Mouse (Mus musculus): ENCODE measurements at regions not wholly inside any gene's neighbourhood (a gene's known extent, or its start where the extent isn't known, plus 50 kb on each side); places are given as distances from the start of the nearest gene placed in this dataset.
"Not testable (repeated sequence)": the region's sequence is repeated elsewhere in the genome, so short reads cannot be mapped to it uniquely, and the experiment has no call there.

- peak; percentile 40 for DNase-seq
Measured at GRCm38 (mm10) chr17:69563165-69563564, 124.0 kb downstream of the Akain1 start.

GRCm38 (mm10) chr17:69571070-69571669 is 132.0 kb downstream of the Akain1 start:
- DNase-seq, result not testable (repeated sequence)

- DNase-seq, result no peak
Measured at GRCm38 (mm10) chr17:69590553-69590952, 151.4 kb downstream of the Akain1 start.

GRCm38 (mm10) chr17:69597773-69598295 is 158.7 kb downstream of the Akain1 start:
- DNase-seq, result no peak

GRCm38 (mm10) chr17:69598461-69598860 is 159.3 kb downstream of the Akain1 start:
- no peak for DNase-seq

GRCm38 (mm10) chr17:69603596-69603995 is 164.5 kb downstream of the Akain1 start:
- DNase-seq, result no peak

- no peak for DNase-seq
Measured at GRCm38 (mm10) chr17:69604698-69605097, 165.6 kb downstream of the Akain1 start.

- DNase-seq, result no peak
Measured at GRCm38 (mm10) chr17:69605458-69605857, 166.3 kb downstream of the Akain1 start.

GRCm38 (mm10) chr17:69631411-69631810 is 192.3 kb downstream of the Akain1 start:
- DNase-seq, result no peak

GRCm38 (mm10) chr17:69650496-69650895 is 211.4 kb downstream of the Akain1 start:
- DNase-seq, result not testable (repeated sequence)

- no peak for DNase-seq
Measured at GRCm38 (mm10) chr17:69654586-69654985, 215.5 kb downstream of the Akain1 start.

GRCm38 (mm10) chr17:69672530-69672929 is 233.4 kb downstream of the Akain1 start:
- DNase-seq, result no peak

- DNase-seq, result no peak
Measured at GRCm38 (mm10) chr17:69683091-69683490, 244.0 kb downstream of the Akain1 start.

- no peak for DNase-seq
Measured at GRCm38 (mm10) chr17:69685625-69686257, 246.6 kb downstream of the Akain1 start.

- no peak for DNase-seq
Measured at GRCm38 (mm10) chr17:69686383-69686782, 247.3 kb downstream of the Akain1 start.

GRCm38 (mm10) chr17:69695341-69695740 is 256.2 kb downstream of the Akain1 start:
- no peak for DNase-seq

GRCm38 (mm10) chr17:69727325-69727724 is 241.5 kb upstream of the Dlgap1 start:
- no peak for DNase-seq

GRCm38 (mm10) chr17:69732981-69733380 is 235.9 kb upstream of the Dlgap1 start:
- DNase-seq, result no peak

GRCm38 (mm10) chr17:69736379-69737096 is 232.3 kb upstream of the Dlgap1 start:
- DNase-seq, result no peak

GRCm38 (mm10) chr17:69769002-69769421 is 199.9 kb upstream of the Dlgap1 start:
- DNase-seq, result no peak

- DNase-seq, result no peak
Measured at GRCm38 (mm10) chr17:69770046-69770445, 198.8 kb upstream of the Dlgap1 start.

GRCm38 (mm10) chr17:69781201-69781600 is 187.7 kb upstream of the Dlgap1 start:
- DNase-seq, result no peak

GRCm38 (mm10) chr17:69786985-69787384 is 181.9 kb upstream of the Dlgap1 start:
- DNase-seq, result no peak

GRCm38 (mm10) chr17:69821473-69821872 is 147.4 kb upstream of the Dlgap1 start:
- DNase-seq, result no peak

All from lung, postnatal 10 days (tissue).